Mouse (Mus musculus) embryonic fibroblast, embryonic 13.5 days (primary cell): ENCODE data around the gene Mgat4a. TPM values are rescaled to one million over a fixed set of nuclear protein-coding genes. Genes with fewer than 3 reads are reported as not detected.

Source experiments
- H3K27ac ChIP-seq: 2 replicates; pipeline ENCODE4 v1.5.1; 2012; ENCODE audit warnings: low read length, control low read depth, inconsistent platforms; ENCODE audit not compliant: insufficient read depth
- H3K4me1 ChIP-seq: 2 replicates; pipeline ENCODE4 v1.6.1; 2011; ENCODE audit warnings: low read length; ENCODE audit not compliant: control insufficient read depth, insufficient read depth
- H3K4me3 ChIP-seq: 2 replicates; pipeline ENCODE4 v1.5.1; 2011; ENCODE audit warnings: mild to moderate bottlenecking, control low read depth, low read length; ENCODE audit not compliant: insufficient read depth
- CTCF ChIP-seq: IDR thresholded peaks from 2 replicates; pipeline ENCODE4 v1.5.1; 2011; ENCODE audit warnings: mild to moderate bottlenecking, control low read depth, low read length, moderate library complexity, borderline replicate concordance; ENCODE audit not compliant: insufficient read depth
- POLR2A ChIP-seq: IDR thresholded peaks from 2 replicates; pipeline ENCODE4 v1.6.1; 2011; ENCODE audit warnings: low read depth, mild to moderate bottlenecking, control low read depth, low read length, moderate library complexity
- polyA plus RNA-seq: library from polyadenylated mRNA; stranded (reverse); fragments of >200 nt; gene quantifications from 2 replicates; pipeline ENCODE4 v1.2.4, GENCODE M21; 2011; ENCODE audit warnings: low read depth; ENCODE audit not compliant: missing spikeins, insufficient read length

The Mgat4a gene
- polyA plus RNA-seq, 1 experiment, result 2.2 TPM

DNA sequence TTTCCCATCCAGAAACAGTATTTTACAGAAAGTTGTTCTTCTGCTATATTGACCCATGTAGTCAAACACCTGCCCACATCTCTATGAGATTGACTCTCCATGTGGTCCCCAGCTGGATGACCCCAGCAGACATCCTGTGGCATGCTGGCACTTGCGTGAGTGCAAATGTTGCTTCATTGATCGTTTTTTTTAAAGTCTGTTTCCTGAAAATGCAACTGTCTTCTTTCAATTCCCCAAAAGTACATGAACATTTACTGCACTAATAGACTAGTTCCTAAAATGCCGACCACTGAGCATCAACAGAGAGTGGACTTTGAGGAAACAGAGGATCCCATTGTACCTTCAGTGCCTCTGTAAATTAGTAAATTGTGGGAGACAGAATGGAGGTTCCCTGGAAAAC lies 21.1 kb upstream of the Mgat4a start:
- Histone ChIP-seq H3K27ac (no peak overlapping the region), H3K4me1 (no peaks in the 10 kb centered on the region), H3K4me3 (no peak overlapping the region)
- no peak for TF ChIP-seq CTCF
- TF ChIP-seq POLR2A, result no peak

GRCm38 (mm10) chr1:37560356-37560755 lies 19.5 kb upstream of the Mgat4a start:
- no peaks in the 10 kb centered on the region for H3K4me1 ChIP-seq
- no peak for TF ChIP-seq POLR2A
- no peak for TF ChIP-seq CTCF
- H3K27ac ChIP-seq, result no peak overlapping the region

GRCm38 (mm10) chr1:37551986-37552385 lies 11.2 kb upstream of the Mgat4a start:
- Histone ChIP-seq H3K4me1 (no peaks in the 10 kb centered on the region), H3K4me3 (no peak overlapping the region), H3K27ac (no peak overlapping the region)
- TF ChIP-seq POLR2A (no peak), CTCF (no peak)

More at GRCm38 (mm10) chr1:37560356-37560755, 19.5 kb upstream of the Mgat4a start:
- H3K4me3 ChIP-seq, result no peak overlapping the region

DNA sequence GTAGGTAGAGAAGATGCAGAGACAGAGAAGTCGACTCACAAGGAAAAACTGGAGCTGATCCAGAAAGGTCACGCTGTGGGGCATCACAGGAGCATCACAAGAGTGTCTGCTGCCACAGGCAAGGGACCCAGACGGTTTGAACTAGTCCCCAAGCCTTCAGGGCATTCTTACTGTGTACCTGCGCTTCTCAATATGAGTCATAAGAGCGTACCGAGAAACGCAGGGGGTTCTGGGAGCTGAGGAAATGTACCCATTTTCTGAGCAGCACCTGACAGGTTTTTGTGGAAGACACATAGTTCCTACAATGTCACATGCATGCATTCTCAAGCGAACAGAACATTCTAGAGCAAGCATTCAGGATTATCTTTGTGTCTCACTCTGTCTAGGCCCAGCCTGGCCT lies 8.7 kb upstream of the Mgat4a start:
- Histone ChIP-seq H3K4me1 (no peaks in the 10 kb centered on the region), H3K27ac (no peak overlapping the region), H3K4me3 (no peak overlapping the region)
- TF ChIP-seq CTCF (no peak), POLR2A (no peak)

- no peak overlapping the region for H3K4me3 ChIP-seq
- no peaks in the 10 kb centered on the region for H3K4me1 ChIP-seq
- TF ChIP-seq CTCF (no peak), POLR2A (no peak)
- H3K27ac ChIP-seq, result no peak overlapping the region
Observed at GRCm38 (mm10) chr1:37546398-37547051, 5.7 kb upstream of the Mgat4a start.

DNA sequence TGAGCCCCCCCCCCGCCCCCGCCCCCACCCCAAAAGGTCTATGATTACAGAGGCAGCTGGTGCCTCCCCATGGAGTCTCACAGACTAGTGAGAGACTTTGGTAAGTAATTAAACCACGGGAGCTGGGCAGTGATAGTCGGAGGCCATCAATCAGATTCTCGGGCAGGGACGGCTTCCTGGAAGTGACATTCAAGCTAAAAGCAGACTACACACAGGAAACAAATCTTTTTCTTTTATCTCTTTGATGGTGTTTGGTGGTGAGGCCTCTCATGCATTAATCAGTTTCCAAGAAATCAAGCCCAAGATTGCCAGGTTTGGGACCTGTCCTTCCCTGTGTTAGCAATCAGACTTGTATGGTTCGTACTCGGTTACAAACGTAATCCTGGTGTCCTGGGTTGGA lies 3.4 kb upstream of the Mgat4a start:
- TF ChIP-seq CTCF (no peak), POLR2A (no peak)
- Histone ChIP-seq H3K4me3 (no peak overlapping the region), H3K27ac (no peak overlapping the region), H3K4me1 (no peaks in the 10 kb centered on the region)

- TF ChIP-seq CTCF (no peak), POLR2A (no peak)
Observed at GRCm38 (mm10) chr1:37543057-37543456, 2.2 kb upstream of the Mgat4a start.

DNA sequence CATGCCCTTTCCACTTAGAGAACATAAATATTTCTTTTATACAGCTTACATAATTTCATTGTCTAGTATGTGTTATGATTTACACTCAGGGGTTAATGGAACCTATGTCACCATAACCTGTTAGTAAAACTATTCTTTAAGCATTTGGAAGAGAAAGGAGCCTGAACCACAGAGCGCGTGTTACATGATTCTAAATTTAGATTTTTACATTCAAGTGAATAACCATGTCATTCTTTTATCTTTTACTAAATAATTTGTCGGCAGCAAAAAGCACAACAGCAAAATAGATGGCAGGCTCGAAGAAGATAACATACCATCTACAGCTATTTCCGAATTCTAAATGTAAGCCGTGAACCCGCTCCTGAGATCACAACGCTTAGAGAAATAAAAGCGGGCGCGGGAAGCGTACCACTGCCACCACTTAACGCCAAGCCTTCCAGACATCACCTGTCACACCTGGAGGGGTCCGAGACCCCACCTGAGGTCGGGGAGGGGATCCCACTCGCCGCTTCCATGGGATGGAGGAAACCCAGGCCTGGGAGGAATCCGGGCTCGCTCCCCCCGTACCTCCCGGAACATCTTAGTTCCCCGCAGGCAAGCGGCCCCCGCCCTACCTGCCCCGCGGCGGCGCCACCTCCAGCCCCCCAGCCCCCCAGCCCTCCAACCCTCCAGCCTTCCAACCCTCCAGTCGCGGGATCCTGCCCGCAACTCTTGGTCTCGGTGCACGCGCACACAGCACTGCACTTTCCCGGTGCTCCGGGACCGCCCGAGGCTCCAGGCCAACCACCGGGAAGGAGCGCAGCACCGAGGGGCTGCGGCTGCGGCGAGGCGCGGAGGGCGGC lies 627 bp downstream of the Mgat4a start:
- no peak for TF ChIP-seq POLR2A
- no peak for TF ChIP-seq CTCF
- Histone ChIP-seq H3K27ac (no peak overlapping the region), H3K4me3 (peak overlapping the region; percentile 45), H3K4me1 (no peaks in the 10 kb centered on the region)

More at GRCm38 (mm10) chr1:37543057-37543456, 2.2 kb upstream of the Mgat4a start:
- Histone ChIP-seq H3K4me3 (no peak overlapping the region), H3K4me1 (no peaks in the 10 kb centered on the region), H3K27ac (no peak overlapping the region)

DNA sequence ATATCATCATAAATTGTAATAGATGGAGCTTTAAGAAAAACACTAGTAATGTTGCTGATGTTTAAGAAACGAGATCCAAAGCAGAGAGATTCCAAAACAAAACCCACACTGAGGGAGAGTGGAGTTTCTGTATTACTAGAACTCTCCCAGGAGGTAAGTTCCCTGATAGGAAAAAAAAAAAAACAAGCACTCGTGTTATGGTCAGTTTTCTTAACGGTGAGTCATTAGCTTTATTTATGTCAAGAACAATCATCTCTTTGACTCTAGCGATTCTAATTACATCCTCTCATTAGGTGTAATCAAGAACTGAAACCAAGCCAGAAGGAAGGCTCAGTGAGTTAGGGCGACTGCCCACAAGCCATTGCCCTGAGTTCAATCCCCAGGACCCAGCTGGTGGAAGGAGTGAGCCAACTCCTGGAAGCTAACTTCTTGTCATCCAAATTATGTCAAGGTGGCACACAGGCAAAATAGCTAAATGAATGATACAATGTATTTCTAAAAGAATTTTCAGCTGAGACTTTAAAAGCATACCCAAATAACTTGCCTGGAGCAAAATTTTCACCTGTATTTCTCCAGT lies 6.2 kb downstream of the Mgat4a start:
- Histone ChIP-seq H3K4me3 (no peak overlapping the region), H3K27ac (no peak overlapping the region), H3K4me1 (no peaks in the 10 kb centered on the region)
- TF ChIP-seq POLR2A (no peak), CTCF (no peak)

DNA sequence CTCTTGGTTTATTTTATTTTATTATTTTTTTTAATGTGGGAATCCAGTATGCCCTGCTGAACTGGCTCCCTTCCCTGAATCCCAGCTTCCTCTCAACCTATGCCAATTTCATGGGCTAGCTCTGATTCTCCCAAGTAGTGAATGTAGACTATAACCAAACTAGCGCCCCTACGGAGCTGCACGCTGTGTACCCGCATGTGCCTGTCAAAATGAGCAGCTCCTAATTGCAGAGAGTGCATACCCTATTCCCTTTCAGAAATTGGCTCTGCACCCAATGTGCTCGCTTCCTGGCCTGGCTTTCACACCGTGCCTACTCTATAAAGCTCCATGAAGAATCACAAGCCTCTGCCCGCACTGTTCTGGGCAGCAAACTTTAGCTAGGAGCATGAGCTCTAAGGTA lies 7.6 kb downstream of the Mgat4a start:
- Histone ChIP-seq H3K4me1 (no peaks in the 10 kb centered on the region), H3K4me3 (no peak overlapping the region), H3K27ac (no peak overlapping the region)
- no peak for TF ChIP-seq POLR2A
- no peak for TF ChIP-seq CTCF
